Mouse (Mus musculus) heart, embryonic 11.5 days (tissue): Measurements from ENCODE around the gene Zpbp2. TPM values are rescaled to one million over a fixed set of nuclear protein-coding genes. Genes with fewer than 3 reads are reported as not detected.

ENCODE experiments used
- ATAC-seq: fragments of 200-750 bp; cut with Nextera tagmentation; replicated peaks from 2 replicates; pipeline ENCODE4 v1.8.0; 2017; ENCODE audit warnings: moderate library complexity; ENCODE audit not compliant: insufficient number of reproducible peaks, low FRiP score, low TSS enrichment
- H3K27ac ChIP-seq: fragments of 300-500 bp; sonication (generic); 2 replicates; pipeline ENCODE4 v1.5.1; 2014; ENCODE audit warnings: mild to moderate bottlenecking, low read depth, low read length
- H3K27me3 ChIP-seq: fragments of 300-500 bp; sonication (generic); 2 replicates; pipeline ENCODE4 v1.6.1; 2014; ENCODE audit warnings: mild to moderate bottlenecking, low read length, mixed read lengths; ENCODE audit not compliant: control insufficient read depth, insufficient read depth
- H3K36me3 ChIP-seq: fragments of 300-500 bp; sonication (generic); 2 replicates; pipeline ENCODE4 v1.6.1; 2014; ENCODE audit warnings: mild to moderate bottlenecking, low read length, moderate library complexity, mixed read lengths; ENCODE audit not compliant: control insufficient read depth, insufficient read depth
- H3K4me1 ChIP-seq: fragments of 300-500 bp; sonication (generic); 2 replicates; pipeline ENCODE4 v1.6.1; 2014; ENCODE audit warnings: low read length; ENCODE audit not compliant: control insufficient read depth, insufficient read depth
- H3K4me2 ChIP-seq: fragments of 300-500 bp; sonication (generic); 2 replicates; pipeline ENCODE4 v1.6.1; 2014; ENCODE audit warnings: mild to moderate bottlenecking, moderate library complexity
- H3K4me3 ChIP-seq: fragments of 300-500 bp; sonication (generic); 2 replicates; pipeline ENCODE4 v1.5.1; 2014; ENCODE audit warnings: low read depth, low read length
- H3K9ac ChIP-seq: fragments of 300-500 bp; sonication (generic); 2 replicates; pipeline ENCODE4 v1.6.1; 2014; ENCODE audit warnings: mild to moderate bottlenecking, low read depth, low read length, moderate library complexity
- H3K9me3 ChIP-seq: fragments of 300-500 bp; sonication (generic); replicated peaks from 2 replicates; pipeline ENCODE4 v1.6.1; 2016; ENCODE audit warnings: low read length; ENCODE audit not compliant: control insufficient read depth
- WGBS: fragments of 180-500 bp; shearing (Covaris S2); extraction: QIAGEN DNeasy Blood & Tissue Kit; methylation state at CpG from one replicate; pipeline ENCODE4 v1.1.7; 2014; ENCODE audit not compliant: insufficient replicate concordance; 5-methylcytosine and 5-hydroxymethylcytosine counted together
- polyA plus RNA-seq: library from polyadenylated mRNA; unstranded; fragments of >200 nt; fragmentation: Nextera tagmentation; extraction: Ambion mirVana; gene quantifications from 2 replicates; pipeline ENCODE4 v1.2.1, GENCODE M21; 2014

The Zpbp2 gene
- polyA plus RNA-seq, 1 experiment from 2014 or later: 0.33 TPM

DNA sequence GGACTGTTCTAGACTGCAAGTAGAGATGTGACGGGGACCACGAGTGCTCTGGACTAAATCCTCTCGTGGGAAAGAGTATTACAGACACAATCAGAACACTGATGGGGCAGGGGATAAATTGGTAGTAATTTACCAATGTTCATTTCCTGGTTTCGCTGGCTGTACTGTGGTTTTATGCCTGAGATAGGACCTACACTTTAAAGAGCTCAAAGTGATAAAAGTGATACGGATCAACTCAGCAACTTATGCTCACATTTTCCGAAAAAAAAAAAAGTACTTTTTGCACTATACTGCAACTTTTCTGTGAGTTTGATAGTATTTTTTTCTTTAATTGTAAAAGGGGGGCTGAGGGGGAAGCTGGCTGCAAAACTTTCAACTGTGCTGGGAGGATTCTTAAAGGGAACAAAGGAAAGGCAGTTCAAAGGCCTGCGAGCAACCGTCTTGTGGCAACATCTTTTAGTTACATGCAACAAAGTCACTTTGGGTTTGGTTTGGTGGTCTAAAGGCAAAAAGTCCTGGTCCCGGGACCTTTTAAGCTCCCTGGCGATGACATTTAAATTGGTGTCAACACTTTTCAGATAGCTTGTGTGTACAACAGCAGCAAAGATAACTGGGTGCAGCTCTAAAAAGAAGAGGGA, 24.0 kb upstream of the Zpbp2 start:
- Histone ChIP-seq H3K9me3 (no peaks in the 10 kb centered on the region), H3K4me2 (no peak overlapping the region), H3K9ac (no peak overlapping the region), H3K27me3 (peaks cover 3% of the 10 kb centered on the region; the same call in 1 of the 2 replicates), H3K4me3 (no peak overlapping the region), H3K4me1 (no peaks in the 10 kb centered on the region), H3K27ac (no peak overlapping the region), H3K36me3 (no peaks in the 10 kb centered on the region)
- WGBS: 69% methylated on average over 10 of the region's 10 CpGs
- ATAC-seq: no peak

DNA sequence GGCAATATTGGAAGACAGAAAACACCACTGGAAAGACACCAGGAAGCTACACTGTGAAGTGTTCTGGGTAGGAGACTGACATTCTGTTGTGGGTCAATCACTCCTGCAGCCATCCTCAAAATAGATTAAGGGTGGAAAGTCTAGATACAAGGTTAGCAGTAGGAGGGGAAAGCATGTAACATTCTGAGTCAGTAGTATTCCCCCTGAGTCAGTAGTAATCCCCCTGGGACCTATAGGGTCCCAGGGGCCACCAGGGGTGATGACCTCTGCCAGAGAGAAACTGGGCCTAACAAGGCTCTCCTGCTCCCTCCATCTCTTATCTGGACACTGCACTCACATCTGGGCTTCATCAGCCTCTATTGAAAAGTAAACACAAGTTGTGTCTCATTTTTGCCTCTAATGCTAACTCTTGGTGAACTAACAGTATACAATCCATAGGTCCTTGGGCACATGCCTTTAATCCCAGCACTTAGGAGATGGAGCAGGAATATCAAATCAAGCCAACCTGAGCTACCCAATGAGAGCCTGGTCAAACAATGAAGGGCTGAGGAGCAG, 13.3 kb upstream of the Zpbp2 start:
- no peak for ATAC-seq

DNA sequence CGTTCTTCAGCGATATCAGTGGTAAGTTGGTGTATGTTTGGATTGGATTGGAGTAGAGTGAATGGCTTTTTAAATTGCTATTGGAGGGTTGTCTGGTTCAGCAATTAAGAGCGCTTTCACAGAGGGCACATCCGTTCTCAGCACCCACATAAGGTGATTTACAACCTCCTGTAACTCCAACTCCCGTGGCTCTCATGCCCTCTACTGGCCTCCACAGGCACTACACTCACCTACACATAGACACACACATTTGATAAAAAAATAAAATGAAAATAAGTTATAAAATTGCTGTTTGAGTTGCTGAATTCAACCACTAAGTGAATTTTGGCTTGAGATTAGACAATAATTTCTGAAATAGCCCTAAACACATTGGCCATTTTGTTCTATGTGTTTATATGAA, 10.6 kb upstream of the Zpbp2 start:
- WGBS: 72% methylated on average over 5 of the region's 5 CpGs
- Histone ChIP-seq H3K36me3 (no peaks in the 10 kb centered on the region), H3K4me3 (no peak overlapping the region), H3K9ac (no peak overlapping the region), H3K4me1 (no peaks in the 10 kb centered on the region), H3K9me3 (no peaks in the 10 kb centered on the region), H3K4me2 (no peak overlapping the region), H3K27ac (no peak overlapping the region), H3K27me3 (peaks cover 17% of the 10 kb centered on the region)
- no peak for ATAC-seq

More for the DNA sequence above, 13.3 kb upstream of the Zpbp2 start:
- H3K4me3 ChIP-seq: no peak overlapping the region
- H3K4me2 ChIP-seq: no peak overlapping the region
- H3K36me3 ChIP-seq: no peaks in the 10 kb centered on the region
- H3K4me1 ChIP-seq: no peaks in the 10 kb centered on the region
- no peak overlapping the region for H3K27ac ChIP-seq
- H3K9ac ChIP-seq: no peak overlapping the region
- no peaks in the 10 kb centered on the region for H3K9me3 ChIP-seq
- peaks cover 6% of the 10 kb centered on the region for H3K27me3 ChIP-seq

DNA sequence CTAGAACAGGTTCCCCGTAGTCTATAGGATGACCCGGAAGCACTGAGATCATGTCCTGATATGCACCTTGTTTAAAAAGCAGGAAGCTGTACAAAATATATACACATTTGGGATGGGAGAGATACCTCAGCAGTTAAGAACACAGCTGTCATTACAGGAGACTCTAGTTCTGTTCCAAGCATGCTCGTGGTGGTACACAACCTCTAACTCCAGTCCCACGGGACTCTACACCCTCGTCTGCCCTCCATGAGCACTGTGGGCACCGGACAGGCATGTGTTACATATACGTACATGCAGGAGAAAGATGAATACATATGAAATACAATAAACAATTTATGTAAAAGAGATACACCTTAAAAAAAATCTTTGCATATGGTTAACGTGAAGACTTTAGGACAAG, 8.3 kb upstream of the Zpbp2 start:
- Histone ChIP-seq H3K9ac (no peak overlapping the region), H3K4me1 (no peaks in the 10 kb centered on the region), H3K36me3 (no peaks in the 10 kb centered on the region), H3K9me3 (no peaks in the 10 kb centered on the region), H3K27ac (no peak overlapping the region), H3K4me3 (no peak overlapping the region), H3K4me2 (no peak overlapping the region), H3K27me3 (peaks cover 39% of the 10 kb centered on the region)
- no peak for ATAC-seq
- WGBS: 67% methylated on average over 8 of the region's 8 CpGs

DNA sequence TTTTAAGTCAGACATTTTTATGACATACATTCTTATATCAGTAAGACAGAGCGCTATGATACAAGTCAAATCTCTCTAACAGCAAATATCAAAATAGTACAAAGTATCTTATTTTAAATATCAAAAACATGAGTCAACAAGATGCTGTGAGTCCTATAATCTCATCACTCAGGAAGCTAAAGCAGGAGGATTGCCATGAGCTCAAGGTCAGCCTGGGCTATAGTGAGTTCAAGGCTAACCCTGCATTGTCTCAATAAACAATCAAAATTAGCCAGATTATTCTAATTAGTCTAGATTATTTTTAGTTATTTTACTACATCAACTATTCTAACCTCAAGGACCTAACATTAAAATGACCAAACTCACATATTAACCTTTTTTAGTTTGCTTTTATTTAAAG, 7.5 kb upstream of the Zpbp2 start:
- Histone ChIP-seq H3K4me3 (no peak overlapping the region), H3K9me3 (no peaks in the 10 kb centered on the region), H3K4me1 (no peaks in the 10 kb centered on the region), H3K36me3 (no peaks in the 10 kb centered on the region), H3K9ac (no peak overlapping the region), H3K27me3 (peaks cover 46% of the 10 kb centered on the region), H3K4me2 (no peak overlapping the region), H3K27ac (no peak overlapping the region)
- no peak for ATAC-seq
- 81% methylated on average over 1 of the region's 1 CpGs for WGBS

DNA sequence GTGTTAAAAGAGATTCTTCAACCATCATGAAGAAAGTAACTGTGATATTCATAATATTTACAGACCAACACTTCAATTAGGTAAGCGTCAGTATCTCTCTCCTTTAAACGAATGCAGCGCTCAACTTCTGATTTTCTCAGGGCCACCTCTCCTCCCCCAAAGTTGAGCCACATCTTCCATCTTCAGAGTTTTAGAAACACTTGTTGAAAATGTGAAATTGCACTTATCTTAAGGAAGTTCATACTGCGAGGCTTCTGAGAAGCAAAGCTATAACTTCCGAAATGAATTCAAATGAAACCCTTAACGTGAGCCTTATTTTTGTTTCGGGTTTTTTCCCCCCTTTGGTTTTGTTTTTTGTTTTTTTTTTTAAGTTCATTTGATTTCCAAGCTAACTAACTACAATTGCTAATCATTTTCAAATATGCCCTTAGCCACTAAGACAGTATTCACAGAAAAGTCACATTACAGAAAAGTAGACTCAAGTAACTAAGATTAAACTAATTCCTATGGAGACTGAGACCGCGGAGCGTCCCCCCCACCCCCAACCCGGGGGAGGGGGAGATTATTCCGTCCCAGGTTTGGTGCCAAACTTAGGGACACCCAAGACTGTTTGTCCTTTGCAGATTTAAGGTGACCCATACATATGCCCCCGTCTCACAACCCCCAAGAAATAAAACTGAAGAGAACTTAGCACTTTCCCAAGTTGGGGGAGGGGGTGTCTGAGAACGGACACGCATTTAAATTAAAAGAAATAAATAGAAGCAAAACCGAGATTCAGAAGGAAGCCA, 5.8 kb upstream of the Zpbp2 start:
- no peak for ATAC-seq
- no peaks in the 10 kb centered on the region for H3K9me3 ChIP-seq
- 0 out of 2 replicates have a peak overlapping the region, but pooled peaks have one; percentile 19 for H3K9ac ChIP-seq

DNA sequence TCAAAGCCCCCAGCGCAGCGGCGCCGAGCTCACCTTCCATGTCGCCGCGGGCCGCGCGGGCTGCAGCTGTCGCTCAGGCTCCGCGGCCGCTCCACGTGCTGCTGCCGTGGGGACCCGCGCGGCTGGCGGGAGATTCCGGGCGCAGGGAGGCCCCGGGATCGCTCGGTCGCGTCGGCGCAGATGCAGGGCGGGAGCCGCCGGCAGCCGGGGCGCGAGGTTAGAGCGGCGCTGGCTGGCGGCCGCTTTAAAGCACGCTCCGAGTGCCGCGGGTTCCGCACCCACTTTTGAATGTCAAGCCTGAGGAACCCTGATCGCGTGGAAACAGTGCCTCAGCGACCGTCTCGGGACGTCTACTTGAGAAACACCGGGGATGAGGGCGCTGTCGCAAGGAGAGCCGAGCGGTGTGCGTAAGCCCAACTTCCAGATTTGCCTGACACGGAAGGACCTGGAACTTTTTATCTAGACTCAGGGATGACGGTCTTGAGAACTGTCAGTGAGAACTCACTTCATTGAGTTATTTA, 5.1 kb upstream of the Zpbp2 start, which contains the start of gene Ikzf3:
Gene Ikzf3 (minus strand): TSS at position 321 of the 521 bp plus-strand sequence.
- no peaks in the 10 kb centered on the region for H3K9me3 ChIP-seq
- 1% methylated on average over 46 of the region's 58 CpGs for WGBS
- no peaks in the 10 kb centered on the region for H3K4me1 ChIP-seq
- peak within 1 kb of the TSS; percentile 83 for H3K4me2 ChIP-seq
- no peak for ATAC-seq
- H3K4me3 ChIP-seq: peak within 1 kb of the TSS; percentile 49
- H3K27me3 ChIP-seq: peaks cover 61% of the 10 kb centered on the region
- no peaks in the 10 kb centered on the region for H3K36me3 ChIP-seq
- H3K9ac ChIP-seq: 0 out of 2 replicates have a peak within 1 kb of the TSS, but pooled peaks have one; percentile 19
- no peak within 1 kb of the TSS for H3K27ac ChIP-seq

More for the DNA sequence above, 5.8 kb upstream of the Zpbp2 start:
- H3K36me3 ChIP-seq: no peaks in the 10 kb centered on the region
- WGBS: 3% methylated on average over 16 of the region's 16 CpGs
- peak overlapping the region; percentile 83 for H3K4me2 ChIP-seq
- no peak overlapping the region for H3K27ac ChIP-seq
- no peaks in the 10 kb centered on the region for H3K4me1 ChIP-seq
- peaks cover 59% of the 10 kb centered on the region for H3K27me3 ChIP-seq
- H3K4me3 ChIP-seq: peak overlapping the region; percentile 49

DNA sequence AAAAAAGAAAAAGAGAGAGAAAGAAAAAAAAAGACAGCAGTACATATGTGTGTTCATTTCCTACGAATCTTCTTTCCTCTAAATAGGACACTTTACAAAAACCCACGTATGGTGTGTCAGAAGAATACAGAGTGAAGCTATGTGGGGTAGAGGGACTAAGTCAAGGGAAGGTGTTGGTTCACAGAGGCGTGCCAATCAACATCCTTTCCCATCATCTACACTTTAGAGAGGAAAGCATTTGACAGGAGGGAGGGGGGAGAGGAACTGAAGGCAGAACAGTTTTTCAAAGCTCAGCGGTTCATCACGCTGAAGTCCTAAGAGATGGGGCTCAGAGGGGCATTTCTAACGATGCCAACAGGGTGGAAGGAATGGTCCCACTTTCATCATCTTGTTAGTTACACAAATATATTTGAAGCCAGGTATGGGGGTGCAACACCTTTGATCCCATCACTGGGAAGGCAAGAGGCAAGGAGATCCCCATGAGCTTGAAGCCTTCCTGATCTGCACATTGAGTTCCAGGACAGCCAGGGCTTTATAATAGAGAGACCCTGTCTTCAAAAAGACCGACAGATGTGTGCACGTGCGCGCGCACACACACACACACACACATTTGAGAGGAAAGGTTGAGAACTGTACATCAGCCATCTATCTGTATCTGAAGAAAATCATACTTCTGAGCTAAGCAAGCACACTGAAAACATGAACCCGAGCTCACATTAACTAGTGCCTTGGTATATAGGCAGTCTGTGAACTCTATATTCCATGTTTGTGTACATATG, 4.2 kb upstream of the Zpbp2 start:
- Histone ChIP-seq H3K27me3 (peaks cover 56% of the 10 kb centered on the region), H3K9me3 (no peaks in the 10 kb centered on the region), H3K9ac (no peak overlapping the region), H3K36me3 (no peaks in the 10 kb centered on the region), H3K4me3 (no peak overlapping the region), H3K27ac (no peak overlapping the region), H3K4me2 (no peak overlapping the region), H3K4me1 (no peaks in the 10 kb centered on the region)
- ATAC-seq: no peak
- WGBS: 38% methylated on average over 12 of the region's 12 CpGs
